Mouse (Mus musculus): ENCODE results near the gene Llgl2. TPM values are rescaled to one million over a fixed set of nuclear protein-coding genes. Genes with fewer than 3 reads are reported as not detected.
A peak's percentile ranks its signal among the peaks of the same experiment; 100 is the strongest.

Llgl2 gene
- polyA plus RNA-seq, 1 experiment from 2014 or later = 6.2 TPM

- Histone ChIP-seq H3K27me3 (ENCODE audit: control insufficient read depth, insufficient read depth, low read length) (peaks cover 3% of the 10 kb centered on the region; the same call in 1 of the 2 replicates), H3K4me1 (ENCODE audit: control insufficient read depth, insufficient read depth, low read length) (peaks cover 11% of the 10 kb centered on the region)
- no peak for ATAC-seq (ENCODE audit: insufficient number of reproducible peaks, low FRiP score, low TSS enrichment, low read depth)
Observed at GRCm38 (mm10) chr11:115826487-115826886, 2.6 kb downstream of the Llgl2 start.

GRCm38 (mm10) chr11:115827624-115828023 is 3.8 kb downstream of the Llgl2 start:
- 88% methylated on average over 6 of the region's 6 CpGs for WGBS
- Histone ChIP-seq H3K4me1 (ENCODE audit: control insufficient read depth, insufficient read depth, low read length) (peaks cover 23% of the 10 kb centered on the region), H3K27me3 (ENCODE audit: control insufficient read depth, insufficient read depth, low read length) (peaks cover 3% of the 10 kb centered on the region; the same call in 1 of the 2 replicates), H3K4me3 (ENCODE audit: low read depth, low read length) (no peak overlapping the region), H3K9me3 (ENCODE audit: control insufficient read depth, low read length) (no peaks in the 10 kb centered on the region), H3K9ac (ENCODE audit: low read length) (no peak overlapping the region), H3K4me2 (ENCODE audit: low read depth, severe bottlenecking) (no peak overlapping the region), H3K27ac (replicated peaks; ENCODE audit: low read depth, low read length) (no peak overlapping the region), H3K36me3 (ENCODE audit: control insufficient read depth, insufficient read depth, low read length) (no peaks in the 10 kb centered on the region)
- DNase-seq (ENCODE audit: low spot score) (no peak), ATAC-seq (ENCODE audit: insufficient number of reproducible peaks, low FRiP score, low TSS enrichment, low read depth) (no peak)

More at GRCm38 (mm10) chr11:115826487-115826886, 2.6 kb downstream of the Llgl2 start:
- Histone ChIP-seq H3K9me3 (ENCODE audit: control insufficient read depth, low read length) (no peaks in the 10 kb centered on the region), H3K36me3 (ENCODE audit: control insufficient read depth, insufficient read depth, low read length) (peaks cover 4% of the 10 kb centered on the region; the same call in 1 of the 2 replicates), H3K27ac (replicated peaks; ENCODE audit: low read depth, low read length) (no peak overlapping the region), H3K4me3 (ENCODE audit: low read depth, low read length) (no peak overlapping the region), H3K4me2 (ENCODE audit: low read depth, severe bottlenecking) (no peak overlapping the region), H3K9ac (ENCODE audit: low read length) (no peak overlapping the region)
- WGBS = 49% methylated on average over 5 of the region's 5 CpGs
- DNase-seq (ENCODE audit: low spot score) = no peak

- H3K36me3 ChIP-seq (ENCODE audit: control insufficient read depth, insufficient read depth, low read length) = no peaks in the 10 kb centered on the region
- DNase-seq (ENCODE audit: low spot score) (no peak), ATAC-seq (ENCODE audit: insufficient number of reproducible peaks, low FRiP score, low TSS enrichment, low read depth) (no peak)
- H3K27ac ChIP-seq (replicated peaks; ENCODE audit: low read depth, low read length) = no peak overlapping the region
- H3K4me1 ChIP-seq (ENCODE audit: control insufficient read depth, insufficient read depth, low read length) = peaks cover 37% of the 10 kb centered on the region
- no peaks in the 10 kb centered on the region for H3K9me3 ChIP-seq (ENCODE audit: control insufficient read depth, low read length)
- 0 out of 2 replicates have a peak overlapping the region, but pooled peaks have one; percentile 5 for H3K9ac ChIP-seq (ENCODE audit: low read length)
- H3K27me3 ChIP-seq (ENCODE audit: control insufficient read depth, insufficient read depth, low read length) = peaks cover 3% of the 10 kb centered on the region; the same call in 1 of the 2 replicates
- WGBS = 52% methylated on average over 4 of the region's 4 CpGs
- H3K4me3 ChIP-seq (ENCODE audit: low read depth, low read length) = no peak overlapping the region
- H3K4me2 ChIP-seq (ENCODE audit: low read depth, severe bottlenecking) = no peak overlapping the region
Observed at GRCm38 (mm10) chr11:115829036-115829435, 5.2 kb downstream of the Llgl2 start.

- Histone ChIP-seq H3K9me3 (ENCODE audit: control insufficient read depth, low read length) (no peaks in the 10 kb centered on the region), H3K4me3 (ENCODE audit: low read depth, low read length) (no peak overlapping the region), H3K27me3 (ENCODE audit: control insufficient read depth, insufficient read depth, low read length) (no peaks in the 10 kb centered on the region), H3K9ac (ENCODE audit: low read length) (no peak overlapping the region), H3K4me2 (ENCODE audit: low read depth, severe bottlenecking) (0 out of 2 replicates have a peak overlapping the region, but pooled peaks have one; percentile 10), H3K27ac (replicated peaks; ENCODE audit: low read depth, low read length) (no peak overlapping the region), H3K36me3 (ENCODE audit: control insufficient read depth, insufficient read depth, low read length) (no peaks in the 10 kb centered on the region), H3K4me1 (ENCODE audit: control insufficient read depth, insufficient read depth, low read length) (peaks cover 47% of the 10 kb centered on the region)
- ATAC-seq (ENCODE audit: insufficient number of reproducible peaks, low FRiP score, low TSS enrichment, low read depth) (no peak), DNase-seq (ENCODE audit: low spot score) (peak; percentile 35)
- WGBS = 11% methylated on average over 25 of the region's 25 CpGs
Observed at GRCm38 (mm10) chr11:115830550-115831325, 6.9 kb downstream of the Llgl2 start.

- DNase-seq (ENCODE audit: low spot score) = no peak
- H3K36me3 ChIP-seq (ENCODE audit: control insufficient read depth, insufficient read depth, low read length) = no peaks in the 10 kb centered on the region
- no peaks in the 10 kb centered on the region for H3K9me3 ChIP-seq (ENCODE audit: control insufficient read depth, low read length)
- no peak for ATAC-seq (ENCODE audit: insufficient number of reproducible peaks, low FRiP score, low TSS enrichment, low read depth)
- no peak overlapping the region for H3K4me2 ChIP-seq (ENCODE audit: low read depth, severe bottlenecking)
- no peak overlapping the region for H3K9ac ChIP-seq (ENCODE audit: low read length)
- no peak overlapping the region for H3K27ac ChIP-seq (replicated peaks; ENCODE audit: low read depth, low read length)
- H3K4me3 ChIP-seq (ENCODE audit: low read depth, low read length) = no peak overlapping the region
- whole genome bisulfite sequencing = 28% methylated on average over 3 of the region's 3 CpGs
- H3K4me1 ChIP-seq (ENCODE audit: control insufficient read depth, insufficient read depth, low read length) = peaks cover 47% of the 10 kb centered on the region
- no peaks in the 10 kb centered on the region for H3K27me3 ChIP-seq (ENCODE audit: control insufficient read depth, insufficient read depth, low read length)
Observed at GRCm38 (mm10) chr11:115831518-115831917, 7.7 kb downstream of the Llgl2 start.

GRCm38 (mm10) chr11:115832064-115832463 is 8.2 kb downstream of the Llgl2 start:
- ATAC-seq (ENCODE audit: insufficient number of reproducible peaks, low FRiP score, low TSS enrichment, low read depth) = no peak
- Histone ChIP-seq H3K4me2 (ENCODE audit: low read depth, severe bottlenecking) (no peak overlapping the region), H3K36me3 (ENCODE audit: control insufficient read depth, insufficient read depth, low read length) (no peaks in the 10 kb centered on the region), H3K27me3 (ENCODE audit: control insufficient read depth, insufficient read depth, low read length) (no peaks in the 10 kb centered on the region), H3K27ac (replicated peaks; ENCODE audit: low read depth, low read length) (no peak overlapping the region), H3K4me1 (ENCODE audit: control insufficient read depth, insufficient read depth, low read length) (peaks cover 47% of the 10 kb centered on the region), H3K9me3 (ENCODE audit: control insufficient read depth, low read length) (no peaks in the 10 kb centered on the region), H3K9ac (ENCODE audit: low read length) (no peak overlapping the region), H3K4me3 (ENCODE audit: low read depth, low read length) (no peak overlapping the region)
- DNase-seq (ENCODE audit: low spot score) = peak; percentile 32
- WGBS = 42% methylated on average over 6 of the region's 6 CpGs

- no peaks in the 10 kb centered on the region for H3K9me3 ChIP-seq (ENCODE audit: control insufficient read depth, low read length)
- no peaks in the 10 kb centered on the region for H3K27me3 ChIP-seq (ENCODE audit: control insufficient read depth, insufficient read depth, low read length)
- ATAC-seq (ENCODE audit: insufficient number of reproducible peaks, low FRiP score, low TSS enrichment, low read depth) = 0 out of 2 replicates have a peak, but pooled peaks have one; percentile 28
- H3K36me3 ChIP-seq (ENCODE audit: control insufficient read depth, insufficient read depth, low read length) = no peaks in the 10 kb centered on the region
- under 1% methylated on average over 8 of the region's 8 CpGs for WGBS
- peaks cover 47% of the 10 kb centered on the region for H3K4me1 ChIP-seq (ENCODE audit: control insufficient read depth, insufficient read depth, low read length)
- peak overlapping the region; percentile 32 for H3K4me2 ChIP-seq (ENCODE audit: low read depth, severe bottlenecking)
- peak; percentile 79 for DNase-seq (ENCODE audit: low spot score)
- no peak overlapping the region for H3K4me3 ChIP-seq (ENCODE audit: low read depth, low read length)
- peak overlapping the region; percentile 72 for H3K27ac ChIP-seq (replicated peaks; ENCODE audit: low read depth, low read length)
- peak overlapping the region; percentile 34; the same call in 1 of the 2 replicates for H3K9ac ChIP-seq (ENCODE audit: low read length)
Observed at GRCm38 (mm10) chr11:115832523-115832922, 8.7 kb downstream of the Llgl2 start.

GRCm38 (mm10) chr11:115833021-115833513 is 9.2 kb downstream of the Llgl2 start:
- Histone ChIP-seq H3K27me3 (ENCODE audit: control insufficient read depth, insufficient read depth, low read length) (no peaks in the 10 kb centered on the region), H3K36me3 (ENCODE audit: control insufficient read depth, insufficient read depth, low read length) (no peaks in the 10 kb centered on the region), H3K4me1 (ENCODE audit: control insufficient read depth, insufficient read depth, low read length) (peaks cover 47% of the 10 kb centered on the region), H3K9me3 (ENCODE audit: control insufficient read depth, low read length) (no peaks in the 10 kb centered on the region), H3K4me3 (ENCODE audit: low read depth, low read length) (no peak overlapping the region), H3K9ac (ENCODE audit: low read length) (peak overlapping the region; percentile 34), H3K27ac (replicated peaks; ENCODE audit: low read depth, low read length) (peak overlapping the region; percentile 72), H3K4me2 (ENCODE audit: low read depth, severe bottlenecking) (peak overlapping the region; percentile 32)
- DNase-seq (ENCODE audit: low spot score) = peak; percentile 53
- 10% methylated on average over 8 of the region's 8 CpGs for WGBS
- ATAC-seq (ENCODE audit: insufficient number of reproducible peaks, low FRiP score, low TSS enrichment, low read depth) = no peak
